Mouse (Mus musculus) spleen, adult 2 months (tissue): ENCODE results near the gene Pdpr.

ENCODE experiments used
- CTCF ChIP-seq: fragments of 200-500 bp; IDR thresholded peaks from 2 replicates; pipeline ENCODE4 v1.5.1; 2011; ENCODE audit warnings: mild to moderate bottlenecking, inconsistent platforms; ENCODE audit not compliant: insufficient read depth, insufficient read length, insufficient replicate concordance; ENCODE audit errors: extremely low read depth
- POLR2A ChIP-seq: fragments of 200-500 bp; IDR thresholded peaks from 2 replicates; pipeline ENCODE4 v1.6.1; 2011; ENCODE audit warnings: low read depth, low read length, inconsistent platforms

- TF ChIP-seq CTCF (no peak), POLR2A (no peak)
Observed at GRCm38 (mm10) chr8:111053827-111054518, 40.5 kb upstream of the Pdpr start.
